Mouse (Mus musculus) forebrain, postnatal 0 days (tissue): Measurements from ENCODE around the gene Cc2d2a. TPM values are rescaled to one million over a fixed set of nuclear protein-coding genes. Genes with fewer than 3 reads are reported as not detected.

Experiments used
- ATAC-seq: fragments of 200-750 bp; cut with Nextera tagmentation; 2 replicates; pipeline ENCODE4 v1.8.0; 2017; ENCODE audit warnings: mild to moderate bottlenecking, moderate library complexity
- DNase-seq: peaks from one replicate; pipeline ENCODE4 v3.0.0-alpha.2; 2015
- H3K27ac ChIP-seq: fragments of 300-500 bp; sonication (generic); 2 replicates; pipeline ENCODE4 v1.5.1; 2014; ENCODE audit warnings: low read depth, mild to moderate bottlenecking, antibody characterized with exemption, low read length, moderate library complexity, mixed read lengths
- H3K27me3 ChIP-seq: fragments of 300-500 bp; sonication (generic); 2 replicates; pipeline ENCODE4 v1.6.1; 2014; ENCODE audit warnings: mild to moderate bottlenecking, low read length, mixed read lengths; ENCODE audit not compliant: insufficient read depth
- H3K36me3 ChIP-seq: fragments of 300-500 bp; sonication (generic); 2 replicates; pipeline ENCODE4 v1.6.1; 2014; ENCODE audit warnings: mild to moderate bottlenecking, moderate library complexity; ENCODE audit not compliant: insufficient read depth
- H3K4me1 ChIP-seq: fragments of 300-500 bp; sonication (generic); 2 replicates; pipeline ENCODE4 v1.6.1; 2014; ENCODE audit warnings: antibody characterized with exemption; ENCODE audit not compliant: insufficient read depth
- H3K4me2 ChIP-seq: fragments of 300-500 bp; sonication (generic); 2 replicates; pipeline ENCODE4 v1.6.1; 2014; ENCODE audit warnings: low read depth, mild to moderate bottlenecking, moderate library complexity
- H3K4me3 ChIP-seq: fragments of 300-500 bp; sonication (generic); 2 replicates; pipeline ENCODE4 v1.5.1; 2014; ENCODE audit warnings: low read depth, low read length, mixed read lengths
- H3K9ac ChIP-seq: fragments of 300-500 bp; sonication (generic); 2 replicates; pipeline ENCODE4 v1.6.1; 2014; ENCODE audit warnings: mild to moderate bottlenecking
- H3K9me3 ChIP-seq: fragments of 300-500 bp; sonication (generic); 2 replicates; pipeline ENCODE4 v1.6.1; 2016; ENCODE audit warnings: low read length
- CTCF ChIP-seq: sonication (generic); IDR thresholded peaks from 2 replicates; pipeline ENCODE4 v1.5.1; 2016; ENCODE audit warnings: antibody characterized with exemption, control low read depth, low read depth
- WGBS: fragments of 180-500 bp; shearing (Covaris S2); extraction: QIAGEN DNeasy Blood & Tissue Kit; methylation state at CpG from one replicate; pipeline ENCODE4 v1.1.7; 2014; 5-methylcytosine and 5-hydroxymethylcytosine counted together
- polyA plus RNA-seq: library from polyadenylated mRNA; unstranded; fragments of >200 nt; fragmentation: Nextera tagmentation; extraction: Ambion mirVana; gene quantifications from 2 replicates; pipeline ENCODE4 v1.2.1, GENCODE M21; 2015
- total RNA-seq: library from RNA; depleted of rRNA; stranded (reverse); fragments of >200 nt; gene quantifications from 2 replicates; pipeline ENCODE4 v1.2.3, GENCODE M21; 2014

The Cc2d2a gene
- total and polyA plus RNA-seq, 2 experiments from 2014 or later = 5.6 to 10.2 TPM

DNA sequence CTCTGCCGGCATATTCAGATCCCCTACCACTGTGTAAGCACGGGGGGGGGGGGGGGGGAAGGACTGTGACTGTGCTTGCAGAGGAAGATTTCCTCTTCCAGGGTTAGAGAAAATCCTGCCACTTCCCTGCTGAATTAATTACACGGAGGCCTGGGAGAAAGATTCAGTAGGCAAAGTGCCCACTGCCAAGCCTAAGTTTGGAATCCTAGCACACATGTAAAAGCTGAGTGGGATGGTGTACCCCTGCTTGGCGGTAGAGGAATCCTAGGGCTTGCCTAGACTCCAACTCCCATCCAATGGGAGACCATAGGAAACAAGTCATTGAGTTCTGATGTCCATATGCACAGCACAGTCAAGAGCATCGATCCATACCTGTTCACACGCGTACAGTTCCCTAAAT lies 61.7 kb downstream of the Cc2d2a start:
- TF ChIP-seq CTCF = no peak
- no peak overlapping the region for H3K9ac ChIP-seq
- H3K4me1 ChIP-seq = no peaks in the 10 kb centered on the region
- WGBS = 90% methylated on average over 7 of the region's 7 CpGs
- no peak overlapping the region for H3K27ac ChIP-seq
- no peaks in the 10 kb centered on the region for H3K9me3 ChIP-seq
- DNase-seq (no peak), ATAC-seq (no peak)
- H3K4me3 ChIP-seq = no peak overlapping the region
- H3K36me3 ChIP-seq = peaks cover 22% of the 10 kb centered on the region
- no peak overlapping the region for H3K4me2 ChIP-seq
- H3K27me3 ChIP-seq = no peaks in the 10 kb centered on the region

DNA sequence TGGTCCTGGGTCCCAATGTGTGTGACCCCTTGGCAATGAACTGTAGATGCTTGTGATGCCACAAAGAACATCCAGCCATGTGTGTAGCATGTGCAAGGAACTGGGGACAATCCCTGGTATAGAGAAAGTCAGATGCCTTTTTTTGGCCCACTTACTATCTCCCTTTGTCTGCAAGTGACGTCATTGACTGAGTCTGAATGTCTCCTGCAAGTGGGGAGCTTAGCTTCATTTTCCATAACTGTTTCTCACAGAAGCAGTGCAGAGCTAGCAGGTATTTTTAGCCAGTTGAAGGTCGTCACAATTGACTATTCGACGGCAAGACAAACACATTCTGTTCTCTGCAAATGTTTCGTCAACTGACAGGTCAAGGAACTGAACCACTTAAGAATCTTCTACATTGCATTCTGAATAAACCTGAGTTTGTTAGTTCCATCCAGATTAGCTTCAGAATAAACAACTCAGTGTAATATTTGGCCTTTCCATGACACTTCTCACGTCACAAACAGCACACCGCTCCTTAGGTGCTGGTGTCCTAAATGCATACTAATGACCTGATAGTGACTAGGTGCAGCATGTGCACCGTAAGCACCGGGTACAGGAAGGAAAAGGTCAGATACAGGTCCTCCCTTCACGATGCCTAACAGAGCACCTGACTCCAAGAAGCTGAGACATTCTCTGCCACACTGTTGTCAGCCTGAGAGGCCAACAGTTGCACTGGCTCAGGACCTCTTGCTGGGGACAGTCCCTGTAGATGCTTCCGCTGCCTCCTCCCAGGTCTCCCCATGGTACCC lies 66.4 kb downstream of the Cc2d2a start:
- H3K27me3 ChIP-seq = no peaks in the 10 kb centered on the region
- H3K36me3 ChIP-seq = peaks cover 6% of the 10 kb centered on the region; the same call in 1 of the 2 replicates
- ATAC-seq (no peak), DNase-seq (no peak)
- H3K9me3 ChIP-seq = no peaks in the 10 kb centered on the region
- no peak overlapping the region for H3K9ac ChIP-seq
- no peak overlapping the region for H3K27ac ChIP-seq
- TF ChIP-seq CTCF = no peak
- no peak overlapping the region for H3K4me2 ChIP-seq
- 81% methylated on average over 11 of the region's 11 CpGs for WGBS
- H3K4me1 ChIP-seq = no peaks in the 10 kb centered on the region
- H3K4me3 ChIP-seq = no peak overlapping the region

DNA sequence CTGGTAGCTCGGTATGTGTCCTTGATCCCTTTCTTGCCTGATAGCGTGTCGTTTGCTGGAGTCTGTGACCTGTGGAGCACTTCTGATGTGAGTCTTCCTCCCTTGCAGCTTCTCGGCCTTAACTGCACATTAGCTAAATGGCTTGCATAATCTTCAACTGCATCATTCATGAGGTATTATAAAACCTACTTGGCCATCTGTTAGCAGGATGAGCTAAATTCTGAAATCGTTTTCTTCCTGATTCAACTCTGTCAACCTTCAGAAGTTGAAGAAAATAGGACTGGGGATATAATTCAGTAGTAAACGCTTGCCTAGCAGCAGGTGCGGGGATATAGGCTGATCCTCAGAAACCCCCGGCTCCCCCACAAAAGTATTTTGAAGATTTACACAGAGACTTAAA lies 70.2 kb downstream of the Cc2d2a start:
- ATAC-seq (no peak), DNase-seq (no peak)
- Histone ChIP-seq H3K9ac (no peak overlapping the region), H3K36me3 (peaks cover 9% of the 10 kb centered on the region; the same call in 1 of the 2 replicates), H3K4me3 (no peak overlapping the region), H3K9me3 (no peaks in the 10 kb centered on the region), H3K27me3 (no peaks in the 10 kb centered on the region), H3K4me2 (no peak overlapping the region), H3K27ac (no peak overlapping the region), H3K4me1 (no peaks in the 10 kb centered on the region)
- 67% methylated on average over 8 of the region's 8 CpGs for WGBS
- TF ChIP-seq CTCF = no peak

DNA sequence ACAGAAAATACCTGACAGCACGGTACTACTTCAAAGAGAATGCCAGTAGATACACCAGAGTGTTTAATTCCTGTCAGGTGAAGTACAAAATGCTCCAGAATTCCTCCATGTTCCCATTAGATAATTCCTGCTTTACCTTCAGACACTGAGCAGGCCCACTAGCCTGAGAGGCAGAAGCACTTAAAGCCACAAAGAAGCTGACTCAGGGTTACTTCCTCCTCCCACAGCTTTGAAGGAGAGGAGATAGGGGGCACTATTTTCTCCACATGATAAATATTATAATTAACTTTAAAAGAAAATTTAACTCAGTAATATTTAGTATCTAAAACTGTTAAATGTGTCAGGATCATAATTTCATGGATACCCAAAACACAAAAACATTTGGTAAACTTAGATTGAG lies 82.0 kb downstream of the Cc2d2a start:
- no peak overlapping the region for H3K27ac ChIP-seq
- H3K4me3 ChIP-seq = no peak overlapping the region
- no peaks in the 10 kb centered on the region for H3K9me3 ChIP-seq
- no peak for TF ChIP-seq CTCF
- H3K36me3 ChIP-seq = peaks cover 12% of the 10 kb centered on the region
- DNase-seq (no peak), ATAC-seq (no peak)
- no peaks in the 10 kb centered on the region for H3K4me1 ChIP-seq
- H3K27me3 ChIP-seq = no peaks in the 10 kb centered on the region
- no peak overlapping the region for H3K4me2 ChIP-seq
- no peak overlapping the region for H3K9ac ChIP-seq
- WGBS = 93% methylated on average over 1 of the region's 1 CpGs

DNA sequence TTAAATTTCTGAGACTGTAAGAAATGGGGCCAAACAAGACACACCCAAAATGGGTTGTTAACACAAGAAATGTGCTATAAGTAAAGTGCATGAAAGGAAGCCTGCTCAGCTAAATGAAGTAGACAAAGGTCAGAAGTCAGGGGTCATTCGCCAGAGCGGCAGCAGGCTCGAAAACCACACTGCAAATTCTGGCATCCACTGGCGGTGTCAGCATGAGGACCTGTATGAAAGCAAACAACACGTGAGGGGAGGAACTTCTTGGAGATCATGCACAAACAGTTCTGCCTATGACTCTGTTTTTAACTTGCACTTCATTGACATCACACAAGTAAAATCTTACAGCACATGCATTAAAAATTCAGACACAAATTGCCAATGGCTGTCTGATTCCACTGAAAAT lies 83.0 kb downstream of the Cc2d2a start:
- Histone ChIP-seq H3K4me2 (no peak overlapping the region), H3K36me3 (peaks cover 15% of the 10 kb centered on the region), H3K4me3 (no peak overlapping the region), H3K9me3 (no peaks in the 10 kb centered on the region), H3K9ac (no peak overlapping the region), H3K27me3 (no peaks in the 10 kb centered on the region), H3K27ac (no peak overlapping the region), H3K4me1 (no peaks in the 10 kb centered on the region)
- no peak for TF ChIP-seq CTCF
- DNase-seq (no peak), ATAC-seq (no peak)
- WGBS = 75% methylated on average over 5 of the region's 5 CpGs

DNA sequence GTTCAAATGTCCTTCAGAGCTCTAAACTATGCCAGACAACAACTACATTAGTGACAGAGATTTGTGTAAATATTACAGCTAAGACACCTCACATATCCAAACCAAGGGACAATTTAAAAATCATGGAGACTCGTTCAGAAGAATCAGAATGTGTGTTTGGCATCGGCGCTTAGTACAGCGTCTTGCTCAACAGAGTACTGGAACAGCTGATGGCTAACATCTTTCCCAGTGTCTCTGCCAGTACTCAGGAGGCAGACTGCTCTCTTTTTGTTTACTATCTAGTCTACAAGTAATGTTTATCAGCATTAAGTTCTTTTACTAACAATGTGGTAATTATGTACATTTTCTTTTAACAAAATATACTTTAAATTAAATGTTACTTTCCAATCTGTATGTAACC lies 85.9 kb downstream of the Cc2d2a start:
- Histone ChIP-seq H3K9me3 (no peaks in the 10 kb centered on the region), H3K4me1 (no peaks in the 10 kb centered on the region), H3K36me3 (peaks cover 8% of the 10 kb centered on the region), H3K4me2 (no peak overlapping the region), H3K9ac (no peak overlapping the region), H3K27ac (no peak overlapping the region), H3K27me3 (no peaks in the 10 kb centered on the region), H3K4me3 (no peak overlapping the region)
- WGBS = 67% methylated on average over 4 of the region's 4 CpGs
- TF ChIP-seq CTCF = no peak
- DNase-seq (no peak), ATAC-seq (no peak)

DNA sequence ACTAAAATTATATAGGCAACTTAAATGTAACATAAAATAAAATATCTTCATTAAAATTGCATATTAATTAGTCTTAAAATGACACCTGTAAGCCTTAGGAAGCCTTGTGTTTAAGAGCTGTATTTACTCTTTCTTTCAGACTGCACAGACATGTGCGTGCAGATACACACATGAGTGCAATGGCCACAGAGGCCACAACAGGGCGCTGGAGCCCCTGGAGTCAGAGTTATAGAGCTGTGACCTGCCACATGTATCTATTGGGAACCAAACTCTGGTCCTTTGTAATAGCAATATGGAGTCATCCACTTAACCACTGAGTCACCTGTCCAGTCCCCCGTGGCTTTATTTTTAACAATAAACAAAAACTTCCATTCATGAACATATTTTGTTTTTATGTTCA lies 86.9 kb downstream of the Cc2d2a start:
- H3K27me3 ChIP-seq = no peaks in the 10 kb centered on the region
- DNase-seq = no peak
- H3K27ac ChIP-seq = no peak overlapping the region
- ATAC-seq = no peak
- H3K4me2 ChIP-seq = no peak overlapping the region
- no peak overlapping the region for H3K4me3 ChIP-seq
- no peaks in the 10 kb centered on the region for H3K4me1 ChIP-seq
- TF ChIP-seq CTCF = no peak
- 76% methylated on average over 3 of the region's 3 CpGs for WGBS
- peaks cover 8% of the 10 kb centered on the region for H3K36me3 ChIP-seq
- no peaks in the 10 kb centered on the region for H3K9me3 ChIP-seq
- no peak overlapping the region for H3K9ac ChIP-seq
